Mouse (Mus musculus): ENCODE measurements around the gene Sorcs1.
A peak's percentile ranks its signal among the peaks of the same experiment; 100 is the strongest.

Sorcs1 gene

DNA sequence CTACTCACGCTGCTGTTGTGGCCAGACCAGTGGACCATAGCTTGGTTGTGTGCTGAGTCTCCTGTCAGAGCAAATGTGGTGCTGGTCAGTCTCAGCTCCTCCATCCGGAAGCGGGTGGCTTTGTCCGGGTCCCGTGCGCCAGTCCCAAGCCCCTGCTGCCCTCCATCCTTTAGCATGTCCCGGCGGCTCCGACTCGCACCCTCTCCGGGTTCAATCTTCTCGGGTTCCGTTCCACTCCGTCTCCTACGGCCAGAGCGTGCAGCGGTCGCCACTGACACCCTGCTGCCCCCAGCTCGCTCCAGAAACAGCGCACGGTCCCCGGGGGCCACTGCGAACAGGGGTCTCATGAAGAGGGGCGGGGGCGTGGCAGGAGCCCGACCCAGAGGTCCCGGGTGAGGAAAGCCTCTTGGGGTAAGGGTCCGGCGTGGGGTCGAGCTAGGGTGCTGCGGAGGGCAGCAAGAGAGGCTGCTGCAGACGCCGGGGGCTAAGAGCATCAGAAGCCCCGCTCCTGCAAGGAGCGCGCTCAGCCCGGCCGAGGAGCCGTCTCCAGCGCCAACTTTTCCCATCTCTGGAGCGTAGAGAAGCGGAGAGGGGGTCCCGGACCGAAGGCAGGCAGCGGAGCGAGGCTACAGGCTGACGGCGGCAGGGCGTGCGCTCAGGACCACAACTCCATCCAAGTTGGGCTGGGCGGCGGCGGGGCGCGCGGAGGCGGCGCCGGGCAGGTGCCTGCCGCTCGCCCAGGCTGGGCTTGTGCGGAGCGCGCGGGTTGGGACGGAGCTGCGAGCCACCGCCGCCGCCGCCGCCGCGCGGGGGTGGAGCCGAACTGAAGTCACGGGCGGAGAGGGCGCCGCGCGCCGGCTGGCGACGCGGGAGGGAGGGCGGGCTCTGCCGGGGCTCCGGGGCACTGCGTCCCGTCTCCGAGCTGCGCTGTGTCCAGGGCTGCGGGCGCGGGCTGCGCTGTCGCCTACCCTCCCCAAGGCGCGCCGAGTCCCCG, at the start of gene Sorcs1:
Gene Sorcs1, minus strand, starts transcription at position 744 of the 994 bp plus-strand sequence.
- peak in 1 of 2 experiments; percentile 57 for DNase-seq (ENCODE audit: low spot score in 2 of 2)

DNA sequence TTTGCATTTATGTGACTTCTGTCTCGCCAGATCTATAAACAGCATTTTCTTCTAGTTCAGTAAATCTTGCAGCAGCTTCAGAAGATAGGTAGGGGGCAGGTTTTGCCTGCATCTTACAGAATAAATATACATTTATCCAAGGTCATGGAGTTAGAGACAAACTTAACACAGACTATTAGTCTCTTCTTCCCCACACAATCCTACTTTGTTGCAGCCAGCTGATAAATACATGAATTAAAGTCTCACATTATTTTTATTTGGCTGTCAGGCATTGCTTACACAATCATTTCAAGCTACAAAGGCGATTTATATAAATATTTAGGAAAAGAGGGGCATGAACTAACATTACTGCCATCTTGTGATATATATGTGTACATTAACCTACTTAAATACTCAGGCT, 4.8 kb upstream of the Sorcs1 start:
- no peak for DNase-seq (ENCODE audit: low spot score in 2 of 2)

DNA sequence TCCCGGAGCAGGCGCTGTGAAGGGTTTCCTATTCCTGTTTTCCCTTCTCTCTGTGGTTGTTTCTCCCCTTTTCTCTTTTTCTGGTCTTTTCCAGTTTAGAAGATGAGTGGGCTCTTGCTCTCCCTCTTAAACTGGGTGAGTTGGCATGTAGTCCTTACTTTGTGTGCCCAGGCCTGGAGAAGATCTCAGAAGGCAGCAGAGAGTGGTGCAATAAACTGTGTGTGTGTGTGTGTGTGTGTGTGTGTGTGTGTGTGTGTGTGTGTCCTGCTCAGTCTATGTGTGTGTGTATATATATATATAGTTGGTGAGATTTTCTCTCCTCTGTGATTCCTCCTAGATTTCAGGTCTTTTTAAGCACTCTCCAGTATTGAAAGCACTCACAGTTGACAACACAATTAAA, 500 bp upstream of the Sorcs1 start:
- no peak for DNase-seq (ENCODE audit: low spot score in 2 of 2)

GRCm38 (mm10) chr19:50676578-50677524, 1.6 kb downstream of the Sorcs1 start:
- no peak for DNase-seq (ENCODE audit: low spot score in 2 of 2)

DNA sequence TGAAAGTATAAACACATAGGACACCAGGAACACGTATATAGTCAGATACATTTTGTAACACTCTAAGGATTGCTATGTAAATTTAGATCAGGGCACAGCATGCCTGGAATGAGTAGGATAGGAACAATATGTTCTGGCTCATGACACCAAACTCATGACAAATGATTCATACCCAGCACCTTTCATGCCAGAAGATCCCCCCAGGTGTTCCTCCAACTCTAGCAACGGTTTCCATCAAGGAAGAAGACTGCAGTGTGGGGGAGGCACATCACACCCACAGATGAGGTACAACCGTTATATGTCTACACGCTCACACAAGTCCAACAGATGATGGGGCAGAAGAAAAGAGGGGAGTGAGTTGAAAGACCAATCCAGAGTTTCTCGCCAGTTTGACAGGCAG, 3.5 kb downstream of the Sorcs1 start:
- DNase-seq (ENCODE audit: low spot score in 2 of 2): peak; percentile 51 to 55

- no peak for DNase-seq (ENCODE audit: low spot score in 2 of 2)
Measured at GRCm38 (mm10) chr19:50667516-50667915, 10.9 kb downstream of the Sorcs1 start.

DNA sequence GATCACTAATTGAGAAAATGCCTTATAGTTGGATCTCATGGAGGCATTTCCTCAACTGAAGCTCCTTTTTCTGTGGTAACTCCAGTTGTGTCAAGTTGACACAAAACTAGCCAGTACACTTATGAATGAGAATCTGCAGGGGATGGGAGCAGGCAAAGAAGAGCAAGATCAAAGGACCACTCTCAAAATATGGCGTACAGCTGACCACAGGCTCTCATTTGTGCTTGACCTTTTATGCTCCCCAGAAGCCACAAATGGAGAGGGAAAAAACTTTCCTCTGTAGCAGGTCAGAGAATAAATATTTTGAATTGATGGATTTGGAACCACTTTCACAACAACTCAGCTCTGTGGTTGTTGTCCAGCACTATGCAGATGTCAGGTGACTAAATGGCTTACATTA, 14.1 kb downstream of the Sorcs1 start:
- DNase-seq (ENCODE audit: low spot score in 2 of 2): no peak

GRCm38 (mm10) chr19:50659144-50659543, 19.3 kb downstream of the Sorcs1 start:
- DNase-seq (ENCODE audit: low spot score in 2 of 2): no peak

DNA sequence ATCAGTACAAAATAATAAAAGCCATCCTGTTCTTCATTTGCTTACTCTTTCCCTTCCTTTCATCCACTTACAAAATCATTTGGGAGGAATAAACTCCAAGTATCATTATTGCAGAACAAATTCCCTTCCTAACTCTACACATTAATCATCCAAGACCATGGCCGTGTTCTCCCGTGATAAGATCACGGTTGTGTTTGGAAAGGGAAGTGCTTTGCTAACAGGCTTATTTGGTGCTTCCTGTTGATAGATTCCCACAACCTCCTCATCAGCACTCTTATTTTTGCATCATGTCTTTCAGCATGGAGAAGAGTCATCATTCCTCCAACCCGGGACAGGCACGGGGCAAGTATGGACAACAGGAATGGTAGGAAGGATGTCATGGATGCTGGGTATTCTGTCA, 25.7 kb downstream of the Sorcs1 start:
- DNase-seq (ENCODE audit: low spot score in 2 of 2): no peak

DNA sequence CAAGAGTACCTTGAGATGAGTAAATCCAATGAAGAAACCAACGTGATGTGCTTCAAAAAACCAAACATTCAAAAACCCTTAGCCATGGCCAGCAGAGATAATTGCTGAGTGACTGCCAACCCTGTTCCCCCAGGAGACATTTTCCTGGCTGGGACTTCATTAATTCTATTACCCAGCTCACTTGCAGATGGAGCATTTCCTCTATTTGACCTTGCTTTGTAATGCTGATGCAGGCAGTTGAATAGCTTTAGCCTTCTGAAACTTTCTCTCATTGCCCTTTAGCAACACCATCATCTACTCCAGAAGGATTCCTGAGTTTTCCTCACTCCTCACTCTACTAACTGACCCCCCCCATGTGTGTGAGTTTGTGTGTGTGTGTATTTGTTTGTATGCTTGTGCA, 34.6 kb downstream of the Sorcs1 start:
- DNase-seq (ENCODE audit: low spot score in 2 of 2): no peak

GRCm38 (mm10) chr19:50642121-50642520, 36.3 kb downstream of the Sorcs1 start:
- no peak for DNase-seq (ENCODE audit: low spot score in 2 of 2)

DNA sequence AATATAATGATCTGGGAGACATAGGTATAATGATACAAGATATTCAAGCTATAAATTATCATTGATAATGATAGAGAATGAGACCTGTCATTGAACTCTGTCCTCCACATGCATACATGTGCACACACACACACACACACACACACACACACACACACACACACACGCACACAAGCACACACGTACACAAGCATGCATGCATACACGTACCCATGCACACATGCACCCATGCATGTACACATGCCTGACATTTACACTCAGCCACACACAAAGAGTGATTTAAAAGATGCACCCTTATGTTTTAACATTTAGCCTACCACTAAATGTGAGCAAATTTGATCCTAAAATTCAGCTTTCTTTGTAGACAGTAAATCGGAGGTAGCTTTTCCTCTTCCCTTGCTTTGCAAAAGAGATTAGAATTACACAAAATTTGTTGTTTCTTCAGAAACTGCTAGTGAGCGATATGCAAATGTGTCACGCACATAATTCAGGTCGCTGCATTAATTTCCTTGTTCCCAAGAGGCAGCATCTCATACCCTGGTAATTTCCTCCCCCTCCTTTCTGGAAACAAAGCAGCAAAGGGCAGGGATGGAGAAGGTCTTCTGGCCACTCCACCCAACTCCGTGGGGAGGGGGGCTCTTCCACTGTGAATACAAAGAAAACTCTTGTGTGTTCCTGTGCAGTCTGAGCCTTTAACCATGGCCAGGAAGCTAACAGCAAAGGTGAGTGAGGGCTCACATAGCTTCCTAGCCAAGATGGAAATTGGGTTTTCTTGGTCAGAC, 38.0 kb downstream of the Sorcs1 start:
- no peak for DNase-seq (ENCODE audit: low spot score in 2 of 2)

DNA sequence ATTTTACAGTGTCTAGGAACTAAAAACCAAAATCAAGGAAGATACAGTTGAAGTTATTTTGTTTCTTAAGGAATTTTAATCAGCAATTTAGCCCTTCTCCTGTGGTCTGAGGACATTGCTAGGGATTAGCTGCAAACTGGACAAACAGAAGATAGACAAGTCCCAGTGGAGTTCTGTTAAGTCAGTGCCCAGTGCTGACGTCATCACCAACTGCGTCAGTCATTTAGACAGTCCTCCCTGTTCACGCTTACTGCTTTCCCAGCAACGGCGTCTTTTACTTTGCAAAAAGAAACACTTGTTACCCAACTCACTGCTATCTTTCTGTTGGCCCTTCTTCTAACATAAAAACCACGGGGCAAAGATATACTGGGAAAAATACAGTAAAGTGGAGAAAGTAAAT, 40.3 kb downstream of the Sorcs1 start:
- no peak for DNase-seq (ENCODE audit: low spot score in 2 of 2)

DNA sequence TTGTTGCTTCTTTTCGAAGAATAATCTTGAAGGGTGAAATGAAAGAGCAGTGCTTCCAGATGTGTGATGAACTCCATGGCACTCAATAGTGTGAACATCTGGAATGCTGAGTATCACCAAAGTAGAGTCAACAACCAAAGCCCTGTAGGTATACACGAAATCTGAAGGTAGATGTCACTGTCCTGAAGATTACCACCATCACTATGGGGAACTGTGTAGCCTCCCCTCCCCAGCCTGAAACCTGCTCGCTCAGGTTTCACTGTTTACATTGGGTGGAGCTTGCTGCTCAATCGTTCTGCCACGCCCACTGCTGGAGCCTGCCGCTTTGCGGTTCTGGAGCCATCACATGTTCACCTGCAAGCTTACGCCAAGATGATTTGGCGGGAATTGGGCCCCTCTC, 64.4 kb downstream of the Sorcs1 start:
- DNase-seq (ENCODE audit: low spot score in 2 of 2): no peak

DNA sequence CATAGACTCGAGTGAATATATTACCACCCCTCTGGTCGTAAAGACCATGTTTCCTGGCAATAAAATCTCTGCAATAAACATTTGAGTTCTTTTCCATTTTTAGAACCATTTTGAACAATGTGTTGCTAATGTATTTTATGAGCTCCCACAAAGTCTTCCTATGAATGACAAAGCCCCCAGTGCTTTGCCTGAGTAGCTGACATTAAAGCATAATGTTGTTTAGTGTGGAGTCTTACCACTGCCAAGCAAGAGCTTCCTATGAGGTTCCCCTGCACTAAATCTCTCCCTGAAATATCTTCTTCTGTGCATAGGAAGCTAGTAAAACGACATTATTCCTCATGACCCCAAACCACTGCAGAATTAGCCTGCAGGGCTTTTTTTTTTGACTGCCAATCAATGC, 66.8 kb downstream of the Sorcs1 start:
- no peak for DNase-seq (ENCODE audit: low spot score in 2 of 2)

GRCm38 (mm10) chr19:50603882-50604281, 74.6 kb downstream of the Sorcs1 start:
- DNase-seq (ENCODE audit: low spot score in 2 of 2): no peak

- DNase-seq (ENCODE audit: low spot score in 2 of 2): no peak
Measured at GRCm38 (mm10) chr19:50603380-50603779, 75.1 kb downstream of the Sorcs1 start.

DNA sequence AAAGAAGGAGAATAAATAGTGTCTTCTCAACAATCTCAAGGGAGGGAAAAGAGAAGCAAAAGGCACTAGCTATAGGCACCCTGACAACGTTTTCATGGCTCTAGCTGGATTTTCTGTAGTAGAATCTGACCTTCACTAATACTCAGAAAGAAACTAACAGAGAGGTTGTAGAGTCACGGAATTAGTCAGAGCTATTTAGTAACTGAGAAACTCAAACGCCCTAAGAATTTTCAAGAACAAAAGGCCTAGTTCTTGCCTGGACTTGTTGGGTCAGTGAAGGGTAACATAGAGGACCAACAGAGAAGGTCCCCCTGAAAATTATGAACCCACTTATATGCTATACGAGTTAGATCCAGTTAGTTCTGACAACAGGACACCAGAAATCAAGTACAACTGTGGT, 81.1 kb downstream of the Sorcs1 start:
- DNase-seq (ENCODE audit: low spot score in 2 of 2): no peak

DNA sequence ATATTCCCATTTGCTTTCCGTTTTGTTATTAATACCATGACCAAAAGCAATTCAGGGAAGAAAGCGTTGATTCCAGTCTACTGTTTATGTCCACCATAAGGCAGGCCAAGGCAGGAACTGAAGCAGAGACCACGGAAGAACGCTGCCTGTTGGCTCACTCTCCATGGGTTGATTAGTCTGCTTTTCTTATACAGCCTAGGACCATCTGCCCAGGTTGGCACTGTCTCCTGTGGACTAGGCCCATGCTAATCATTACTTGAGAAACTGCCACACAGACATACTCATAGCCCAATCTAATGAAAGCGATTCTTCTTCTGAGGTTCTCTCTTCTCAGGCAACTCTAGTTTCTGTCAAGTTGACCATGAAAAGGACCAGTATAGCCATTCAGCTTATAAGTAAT, 92.3 kb downstream of the Sorcs1 start:
- no peak for DNase-seq (ENCODE audit: low spot score in 2 of 2)

DNA sequence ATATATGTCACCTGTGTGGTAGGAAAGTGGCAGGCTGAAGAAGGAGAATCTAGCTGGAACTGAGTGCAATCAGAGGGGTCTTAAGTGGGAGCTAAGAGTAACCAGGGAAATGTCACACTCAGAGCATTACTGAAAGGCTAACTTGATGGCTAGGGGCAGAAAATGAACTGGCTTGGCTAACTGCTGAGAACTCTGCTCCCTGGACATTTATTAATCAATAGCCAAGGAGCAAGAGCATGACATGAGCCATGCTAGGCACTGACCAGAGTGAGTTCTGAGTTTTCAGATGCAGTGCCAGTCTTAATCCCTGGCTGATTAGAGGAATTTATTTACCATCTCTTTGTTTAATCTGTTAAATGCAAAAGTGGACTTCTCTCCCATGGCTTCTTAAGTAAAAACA, 95.5 kb downstream of the Sorcs1 start:
- DNase-seq (ENCODE audit: low spot score in 2 of 2): no peak

- no peak for DNase-seq (ENCODE audit: low spot score in 2 of 2)
Measured at GRCm38 (mm10) chr19:50569669-50570195, 108.7 kb downstream of the Sorcs1 start.
